Mouse (Mus musculus) CH12F3 (cell line): Measurements from ENCODE around the gene Esp15.
"Not testable (repeated sequence)": the region's sequence is repeated elsewhere in the genome, so short reads cannot be mapped to it uniquely, and the experiment has no call there.

ENCODE experiments used
- in situ Hi-C: fragments of 300-500 bp; cut with MboI; formaldehyde crosslinking; loops from 2 replicates; pipeline ENCODE4 v1.14.3; 2020; ENCODE audit warnings: low sequenced_read_pairs

The Esp15 gene

DNA sequence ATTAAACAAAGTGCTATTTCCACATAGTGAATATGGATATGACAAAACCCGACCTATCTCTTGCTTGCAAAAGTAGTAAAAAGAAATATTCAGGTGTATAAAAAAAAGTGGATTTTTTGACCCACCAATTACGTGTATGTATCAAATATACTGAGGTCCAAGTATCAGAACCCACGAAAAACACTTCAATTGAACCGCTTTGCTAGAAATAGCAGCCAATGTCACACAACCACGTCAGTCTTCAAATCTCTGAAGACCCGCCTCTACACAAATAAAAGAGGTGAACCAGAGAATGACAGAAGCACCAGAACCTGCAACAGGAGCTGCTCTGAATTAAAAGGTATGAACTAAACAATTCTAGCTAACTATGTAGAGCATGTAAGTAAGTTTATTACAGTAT, at the start of gene Esp15:
Gene Esp15 (plus strand): TSS at position 301 of the 400 bp plus-strand sequence.
- in situ Hi-C loops = not testable (repeated sequence)

DNA sequence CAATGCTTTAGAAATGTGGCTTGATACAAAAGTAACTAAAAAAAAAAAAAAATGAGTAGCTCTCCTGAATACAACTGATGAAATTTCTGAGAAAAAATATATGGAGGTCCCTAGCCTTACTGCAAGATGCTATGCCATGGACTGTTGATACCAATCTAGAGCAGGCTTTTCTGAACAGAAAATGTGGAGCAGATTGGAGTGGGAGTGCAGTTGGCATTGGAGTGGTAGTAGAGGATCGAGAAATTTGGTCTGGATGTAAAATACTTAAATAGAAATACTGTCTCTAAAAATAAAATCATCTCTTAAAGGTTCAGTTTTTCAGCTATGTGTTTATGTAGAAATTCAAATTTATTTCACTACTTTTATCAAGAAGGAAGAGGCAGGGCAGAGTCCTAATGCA, 49.2 kb upstream of the Esp15 start:
- in situ Hi-C loops = no loop called here
